Mouse (Mus musculus): ENCODE results near the gene Dmrta1. TPM values are rescaled to one million over a fixed set of nuclear protein-coding genes. Genes with fewer than 3 reads are reported as not detected.
A peak's percentile ranks its signal among the peaks of the same experiment; 100 is the strongest.

Dmrta1 gene
- polyA plus RNA-seq, 1 experiment from 2014 or later, result 0.34 TPM

DNA sequence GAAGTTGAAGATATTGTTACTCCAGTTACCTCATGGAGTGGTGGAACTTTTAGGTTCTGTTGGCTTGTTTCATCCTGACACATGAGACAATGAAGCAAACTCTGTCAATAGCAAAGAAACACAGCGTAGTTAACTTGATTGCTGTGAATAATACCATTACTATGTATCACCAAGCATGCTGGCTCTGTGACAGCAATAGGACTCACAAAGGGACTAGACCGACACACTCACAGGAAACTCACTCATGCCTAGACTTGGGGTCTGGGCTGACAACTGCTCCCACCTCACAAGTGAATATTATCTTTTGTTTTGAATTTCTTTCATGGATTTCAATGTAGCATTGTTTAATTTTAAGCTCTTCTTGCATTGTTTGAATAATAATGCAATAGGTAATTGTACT lies 15.8 kb upstream of the Dmrta1 start:
- Histone ChIP-seq H3K9me3 (ENCODE audit: control insufficient read depth, low read length) (no peaks in the 10 kb centered on the region), H3K27me3 (ENCODE audit: control insufficient read depth, insufficient read depth, low read length) (no peaks in the 10 kb centered on the region), H3K9ac (replicated peaks; ENCODE audit: low read length) (no peak overlapping the region), H3K27ac (replicated peaks; ENCODE audit: low read depth, low read length) (no peak overlapping the region), H3K36me3 (ENCODE audit: control insufficient read depth, insufficient read depth, low read length) (no peaks in the 10 kb centered on the region), H3K4me1 (ENCODE audit: control insufficient read depth, insufficient read depth, low read length) (no peaks in the 10 kb centered on the region), H3K4me2 (ENCODE audit: low read length) (no peak overlapping the region), H3K4me3 (replicated peaks; ENCODE audit: low read depth, low read length) (no peak overlapping the region)
- WGBS, result 48% methylated on average over 2 of the region's 2 CpGs
- ATAC-seq (ENCODE audit: low FRiP score, low TSS enrichment) (no peak), DNase-seq (no peak)

DNA sequence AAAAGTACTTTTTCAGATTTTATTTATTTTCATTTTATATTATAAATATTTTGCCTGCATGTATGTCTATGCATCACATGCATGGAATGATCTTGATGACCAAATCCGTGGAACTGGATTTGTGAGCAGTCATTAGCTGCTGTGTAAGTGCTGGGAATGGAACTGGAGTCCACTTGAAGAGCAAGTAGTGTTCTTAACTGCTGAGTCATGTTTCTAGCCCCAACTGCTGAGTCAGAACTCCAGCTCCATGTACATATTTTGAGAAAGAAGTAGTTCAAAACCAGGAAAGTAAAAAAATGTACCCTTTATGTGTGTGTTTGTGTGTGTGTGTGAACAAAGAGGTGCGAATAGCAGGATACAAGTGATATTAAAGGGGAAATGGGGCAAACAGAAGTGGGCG lies 4.5 kb upstream of the Dmrta1 start:
- no peaks in the 10 kb centered on the region for H3K9me3 ChIP-seq (ENCODE audit: control insufficient read depth, low read length)
- 0 out of 2 replicates have a peak, but pooled peaks cover 8% of the 10 kb centered on the region for H3K4me1 ChIP-seq (ENCODE audit: control insufficient read depth, insufficient read depth, low read length)
- no peak overlapping the region for H3K4me2 ChIP-seq (ENCODE audit: low read length)
- ATAC-seq (ENCODE audit: low FRiP score, low TSS enrichment) (no peak), DNase-seq (no peak)
- no peaks in the 10 kb centered on the region for H3K27me3 ChIP-seq (ENCODE audit: control insufficient read depth, insufficient read depth, low read length)
- H3K9ac ChIP-seq (replicated peaks; ENCODE audit: low read length), result no peak overlapping the region
- no peak overlapping the region for H3K4me3 ChIP-seq (replicated peaks; ENCODE audit: low read depth, low read length)
- WGBS, result 85% methylated on average over 3 of the region's 3 CpGs
- no peak overlapping the region for H3K27ac ChIP-seq (replicated peaks; ENCODE audit: low read depth, low read length)
- H3K36me3 ChIP-seq (ENCODE audit: control insufficient read depth, insufficient read depth, low read length), result no peaks in the 10 kb centered on the region

GRCm38 (mm10) chr4:89677903-89678302 lies 1.3 kb upstream of the Dmrta1 start:
- Histone ChIP-seq H3K4me3 (replicated peaks; ENCODE audit: low read depth, low read length) (no peak overlapping the region), H3K9ac (replicated peaks; ENCODE audit: low read length) (no peak overlapping the region), H3K4me2 (ENCODE audit: low read length) (0 out of 2 replicates have a peak overlapping the region, but pooled peaks have one; percentile 4), H3K4me1 (ENCODE audit: control insufficient read depth, insufficient read depth, low read length) (0 out of 2 replicates have a peak, but pooled peaks cover 8% of the 10 kb centered on the region), H3K9me3 (ENCODE audit: control insufficient read depth, low read length) (no peaks in the 10 kb centered on the region), H3K36me3 (ENCODE audit: control insufficient read depth, insufficient read depth, low read length) (no peaks in the 10 kb centered on the region), H3K27me3 (ENCODE audit: control insufficient read depth, insufficient read depth, low read length) (no peaks in the 10 kb centered on the region), H3K27ac (replicated peaks; ENCODE audit: low read depth, low read length) (no peak overlapping the region)
- DNase-seq (peak; percentile 15), ATAC-seq (ENCODE audit: low FRiP score, low TSS enrichment) (no peak)
- 11% methylated on average over 7 of the region's 7 CpGs for WGBS

GRCm38 (mm10) chr4:89678713-89679112 lies 523 bp upstream of the Dmrta1 start:
- peak; percentile 47 for DNase-seq
- ATAC-seq (ENCODE audit: low FRiP score, low TSS enrichment), result peak; percentile 67; the same call in 1 of the 2 replicates
- H3K4me3 ChIP-seq (replicated peaks; ENCODE audit: low read depth, low read length), result no peak overlapping the region
- H3K4me2 ChIP-seq (ENCODE audit: low read length), result no peak overlapping the region
- H3K27ac ChIP-seq (replicated peaks; ENCODE audit: low read depth, low read length), result no peak overlapping the region
- no peaks in the 10 kb centered on the region for H3K36me3 ChIP-seq (ENCODE audit: control insufficient read depth, insufficient read depth, low read length)
- H3K27me3 ChIP-seq (ENCODE audit: control insufficient read depth, insufficient read depth, low read length), result no peaks in the 10 kb centered on the region
- H3K9me3 ChIP-seq (ENCODE audit: control insufficient read depth, low read length), result no peaks in the 10 kb centered on the region
- H3K4me1 ChIP-seq (ENCODE audit: control insufficient read depth, insufficient read depth, low read length), result 0 out of 2 replicates have a peak, but pooled peaks cover 8% of the 10 kb centered on the region
- no peak overlapping the region for H3K9ac ChIP-seq (replicated peaks; ENCODE audit: low read length)
- WGBS, result 18% methylated on average over 5 of the region's 5 CpGs

- Histone ChIP-seq H3K9ac (replicated peaks; ENCODE audit: low read length) (peak overlapping the region; percentile 62), H3K27me3 (ENCODE audit: control insufficient read depth, insufficient read depth, low read length) (peaks cover 34% of the 10 kb centered on the region), H3K4me3 (replicated peaks; ENCODE audit: low read depth, low read length) (peak overlapping the region; percentile 66), H3K9me3 (ENCODE audit: control insufficient read depth, low read length) (no peaks in the 10 kb centered on the region), H3K4me2 (ENCODE audit: low read length) (peak overlapping the region; percentile 84), H3K4me1 (ENCODE audit: control insufficient read depth, insufficient read depth, low read length) (peaks cover 11% of the 10 kb centered on the region; the same call in 1 of the 2 replicates), H3K27ac (replicated peaks; ENCODE audit: low read depth, low read length) (no peak overlapping the region), H3K36me3 (ENCODE audit: control insufficient read depth, insufficient read depth, low read length) (no peaks in the 10 kb centered on the region)
- whole genome bisulfite sequencing, result 1% methylated on average over 78 of the region's 78 CpGs
- DNase-seq, result peak; percentile 74
- peak; percentile 71 for ATAC-seq (ENCODE audit: low FRiP score, low TSS enrichment)
Observed at GRCm38 (mm10) chr4:89687961-89688803, 8.9 kb downstream of the Dmrta1 start.

- peak overlapping the region; percentile 84 for H3K4me2 ChIP-seq (ENCODE audit: low read length)
- no peak overlapping the region for H3K27ac ChIP-seq (replicated peaks; ENCODE audit: low read depth, low read length)
- 2% methylated on average over 16 of the region's 16 CpGs for WGBS
- DNase-seq (peak; percentile 38), ATAC-seq (ENCODE audit: low FRiP score, low TSS enrichment) (no peak)
- peaks cover 34% of the 10 kb centered on the region for H3K27me3 ChIP-seq (ENCODE audit: control insufficient read depth, insufficient read depth, low read length)
- no peaks in the 10 kb centered on the region for H3K36me3 ChIP-seq (ENCODE audit: control insufficient read depth, insufficient read depth, low read length)
- peaks cover 11% of the 10 kb centered on the region; the same call in 1 of the 2 replicates for H3K4me1 ChIP-seq (ENCODE audit: control insufficient read depth, insufficient read depth, low read length)
- H3K4me3 ChIP-seq (replicated peaks; ENCODE audit: low read depth, low read length), result peak overlapping the region; percentile 66
- H3K9me3 ChIP-seq (ENCODE audit: control insufficient read depth, low read length), result no peaks in the 10 kb centered on the region
- H3K9ac ChIP-seq (replicated peaks; ENCODE audit: low read length), result peak overlapping the region; percentile 62
Observed at GRCm38 (mm10) chr4:89688804-89689497, 9.7 kb downstream of the Dmrta1 start.

GRCm38 (mm10) chr4:89691936-89692335 lies 12.7 kb downstream of the Dmrta1 start:
- DNase-seq (no peak), ATAC-seq (ENCODE audit: low FRiP score, low TSS enrichment) (no peak)
- Histone ChIP-seq H3K9me3 (ENCODE audit: control insufficient read depth, low read length) (no peaks in the 10 kb centered on the region), H3K9ac (replicated peaks; ENCODE audit: low read length) (no peak overlapping the region), H3K4me3 (replicated peaks; ENCODE audit: low read depth, low read length) (no peak overlapping the region), H3K36me3 (ENCODE audit: control insufficient read depth, insufficient read depth, low read length) (no peaks in the 10 kb centered on the region), H3K4me1 (ENCODE audit: control insufficient read depth, insufficient read depth, low read length) (peaks cover 11% of the 10 kb centered on the region; the same call in 1 of the 2 replicates), H3K27me3 (ENCODE audit: control insufficient read depth, insufficient read depth, low read length) (peaks cover 32% of the 10 kb centered on the region), H3K27ac (replicated peaks; ENCODE audit: low read depth, low read length) (no peak overlapping the region), H3K4me2 (ENCODE audit: low read length) (no peak overlapping the region)
- 91% methylated on average over 6 of the region's 6 CpGs for WGBS

- Histone ChIP-seq H3K36me3 (ENCODE audit: control insufficient read depth, insufficient read depth, low read length) (no peaks in the 10 kb centered on the region), H3K4me2 (ENCODE audit: low read length) (no peak overlapping the region), H3K9ac (replicated peaks; ENCODE audit: low read length) (no peak overlapping the region), H3K27me3 (ENCODE audit: control insufficient read depth, insufficient read depth, low read length) (peaks cover 24% of the 10 kb centered on the region), H3K9me3 (ENCODE audit: control insufficient read depth, low read length) (no peaks in the 10 kb centered on the region), H3K27ac (replicated peaks; ENCODE audit: low read depth, low read length) (no peak overlapping the region), H3K4me3 (replicated peaks; ENCODE audit: low read depth, low read length) (no peak overlapping the region), H3K4me1 (ENCODE audit: control insufficient read depth, insufficient read depth, low read length) (peaks cover 11% of the 10 kb centered on the region; the same call in 1 of the 2 replicates)
- ATAC-seq (ENCODE audit: low FRiP score, low TSS enrichment) (no peak), DNase-seq (peak; percentile 47)
- WGBS, result 35% methylated on average over 1 of the region's 1 CpGs
Observed at GRCm38 (mm10) chr4:89692780-89693179, 13.5 kb downstream of the Dmrta1 start.
